Mouse (Mus musculus) neutrophil, adult 5-6 weeks (primary cell): ENCODE data around the gene Krt20. TPM values are rescaled to one million over a fixed set of nuclear protein-coding genes. Genes with fewer than 3 reads are reported as not detected.

Experiments used
- ATAC-seq: fragments of 151-379, 151-347 bp; 2 replicates; pipeline ENCODE4 v1.8.0; 2017; ENCODE audit warnings: mild to moderate bottlenecking, moderate TSS enrichment; ENCODE audit not compliant: insufficient number of reproducible peaks, poor library complexity, low FRiP score, severe bottlenecking; ENCODE audit errors: extremely low read depth
- total RNA-seq: library from RNA; stranded (forward); fragments of 200-1000 nt; gene quantifications from 2 replicates; pipeline ENCODE4 v1.2.3, GENCODE M21; 2017

The Krt20 gene
- total RNA-seq, 1 experiment from 2014 or later = not detected

DNA sequence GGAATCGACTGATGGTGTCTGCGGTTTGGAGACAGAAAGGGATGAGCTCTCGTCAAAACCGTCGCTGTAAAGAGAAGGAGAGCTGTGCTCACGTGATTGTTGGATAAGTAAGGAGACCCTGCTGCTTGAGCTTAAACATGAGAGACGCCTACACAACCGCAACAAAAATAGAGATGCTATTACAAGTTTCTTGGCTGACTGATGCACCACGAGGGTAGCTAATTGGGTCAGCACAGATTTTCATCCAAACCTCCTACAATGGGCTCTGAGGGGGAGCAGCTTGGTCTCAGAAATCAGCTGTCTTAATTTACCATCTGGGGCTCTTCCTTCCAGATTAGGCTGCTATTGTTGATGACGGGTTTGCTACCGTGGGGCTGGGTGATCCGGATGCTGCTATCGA lies 21.0 kb downstream of the Krt20 start:
- no peak for ATAC-seq

DNA sequence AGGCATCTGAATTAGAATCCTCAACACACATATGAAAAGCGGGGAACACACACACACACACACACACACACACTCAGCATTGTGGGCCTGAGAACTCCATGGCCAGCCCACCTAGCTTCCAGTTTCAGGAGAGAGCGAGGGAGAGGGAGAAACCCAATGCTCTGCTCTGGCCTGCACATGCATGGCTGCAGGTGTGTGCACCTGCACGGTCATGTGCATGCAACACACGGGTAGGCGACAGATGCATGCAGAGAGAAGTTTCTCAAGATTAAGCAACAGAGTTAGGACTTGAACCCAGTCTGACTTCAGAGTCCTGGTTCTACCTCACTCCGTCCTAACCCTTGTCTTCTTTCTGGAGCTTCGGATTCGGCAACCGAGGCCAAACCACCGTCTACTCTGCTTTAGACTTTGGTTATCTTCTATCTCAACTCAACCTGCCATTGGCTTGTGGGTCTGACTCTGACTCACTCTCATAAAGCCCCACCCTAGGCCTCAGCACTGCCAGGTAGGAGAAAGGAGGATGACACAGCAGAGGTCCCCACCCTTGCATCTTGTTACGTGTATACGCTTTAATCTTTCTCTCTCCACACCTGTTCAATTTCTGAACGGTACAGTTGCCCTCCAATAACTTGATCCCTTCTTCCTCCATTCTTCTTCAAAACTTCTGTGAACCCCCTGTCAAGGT lies 23.3 kb downstream of the Krt20 start:
- ATAC-seq = no peak

DNA sequence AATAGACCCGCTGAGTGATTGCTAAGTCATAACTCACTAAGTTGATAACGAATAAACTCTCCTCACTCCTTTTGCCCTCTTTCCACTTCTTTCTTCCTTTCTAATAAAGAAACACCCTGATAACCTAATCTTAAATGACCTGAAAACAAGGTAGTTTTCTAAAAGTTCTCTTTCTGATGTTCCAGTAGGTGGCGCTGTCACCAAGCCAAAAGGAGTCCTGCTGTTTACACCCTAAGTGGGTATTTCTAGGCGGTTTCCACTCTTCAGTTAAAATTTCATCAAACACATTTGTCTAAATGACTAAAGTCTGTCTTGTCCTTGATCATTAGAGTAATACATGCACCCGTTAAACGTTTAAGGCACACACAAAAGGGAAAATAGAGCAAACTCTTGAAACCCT lies 24.7 kb downstream of the Krt20 start:
- ATAC-seq = no peak

DNA sequence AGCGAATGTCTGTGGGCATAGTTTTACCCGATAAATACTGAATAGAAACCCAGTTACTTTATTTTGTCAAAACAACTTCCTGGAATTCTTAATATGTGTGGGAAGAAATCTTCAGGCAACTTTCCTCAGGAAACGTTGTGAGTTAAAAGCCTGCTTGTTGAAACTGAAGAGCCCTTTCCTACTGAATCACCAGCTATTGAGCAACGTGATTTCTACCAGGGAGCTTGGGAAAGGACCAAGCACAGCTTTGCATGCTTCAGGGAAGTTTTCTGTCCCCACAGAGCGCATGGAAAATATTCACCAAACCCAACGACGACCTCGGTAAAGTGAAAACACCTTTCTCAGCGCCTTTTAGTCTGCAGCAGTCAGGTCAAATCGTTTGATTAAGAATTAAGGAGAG lies 31.8 kb downstream of the Krt20 start:
- ATAC-seq = no peak

DNA sequence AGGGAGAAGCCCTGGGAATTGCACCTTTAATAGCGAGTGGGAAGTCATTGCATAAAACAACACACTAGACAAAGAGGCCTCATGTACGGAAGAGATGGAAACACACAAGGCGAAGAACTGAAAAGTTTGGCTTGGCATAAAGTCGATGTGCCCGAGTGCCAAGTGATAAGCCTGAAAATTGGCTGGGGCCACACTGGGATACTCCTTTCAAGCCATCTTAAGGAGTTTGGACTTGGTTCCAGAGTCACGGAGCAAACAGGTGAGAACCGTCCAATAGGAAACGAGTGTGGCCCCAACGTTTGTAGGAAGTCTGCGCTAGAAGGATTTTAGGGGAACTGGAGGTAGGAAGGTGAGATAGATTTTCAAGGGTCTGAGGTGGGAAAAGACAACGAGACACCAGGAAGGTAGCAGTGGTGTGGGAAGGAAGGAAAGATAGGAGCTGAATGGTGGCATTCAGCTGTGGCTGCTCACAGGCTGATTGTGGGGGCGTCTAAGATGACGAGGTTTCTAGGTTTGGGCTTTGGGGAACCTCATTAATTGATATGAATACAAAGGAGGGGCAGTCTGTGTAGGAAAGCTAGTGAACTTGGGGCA lies 37.9 kb downstream of the Krt20 start:
- no peak for ATAC-seq

DNA sequence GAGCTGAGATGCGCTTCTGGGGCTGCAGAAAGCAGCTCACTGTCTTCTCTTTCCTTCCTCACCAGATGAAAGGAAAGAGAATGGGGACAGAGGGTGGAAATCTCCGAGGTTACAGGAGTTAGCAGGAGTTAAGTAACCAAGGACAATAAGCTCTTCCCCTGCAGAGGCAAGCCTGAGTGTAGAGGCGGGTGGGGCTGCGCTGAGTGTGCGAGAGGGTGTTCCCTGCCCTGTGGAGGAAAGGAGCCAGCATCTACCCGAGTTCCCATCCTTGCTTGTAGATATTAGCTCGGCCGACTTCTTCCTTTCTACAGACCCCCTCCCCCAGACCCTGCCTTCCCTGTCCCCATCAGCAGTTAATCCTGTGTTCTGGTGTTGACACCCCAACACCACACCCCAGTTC lies 39.1 kb downstream of the Krt20 start:
- ATAC-seq = 0 out of 2 replicates have a peak, but pooled peaks have one; percentile 1

DNA sequence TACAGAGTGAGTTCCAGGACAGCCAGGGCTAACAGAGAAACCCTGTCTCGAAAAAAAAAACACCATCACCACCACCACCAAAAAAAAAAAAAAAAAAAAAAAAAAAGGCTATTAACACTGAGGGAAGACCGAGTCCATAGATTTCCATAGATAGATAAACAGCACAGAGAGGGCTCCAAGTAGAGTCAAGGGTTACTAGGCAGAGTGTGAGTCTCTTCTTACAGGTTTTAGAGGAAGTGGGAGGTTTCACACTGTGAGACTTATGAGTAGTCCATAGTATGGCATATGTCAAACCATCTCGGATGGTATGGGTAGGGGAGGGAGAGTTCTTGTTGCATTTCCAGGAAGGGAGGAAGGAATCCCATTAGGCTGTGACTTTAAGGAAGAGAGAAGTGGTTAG lies 39.9 kb downstream of the Krt20 start:
- ATAC-seq = no peak

DNA sequence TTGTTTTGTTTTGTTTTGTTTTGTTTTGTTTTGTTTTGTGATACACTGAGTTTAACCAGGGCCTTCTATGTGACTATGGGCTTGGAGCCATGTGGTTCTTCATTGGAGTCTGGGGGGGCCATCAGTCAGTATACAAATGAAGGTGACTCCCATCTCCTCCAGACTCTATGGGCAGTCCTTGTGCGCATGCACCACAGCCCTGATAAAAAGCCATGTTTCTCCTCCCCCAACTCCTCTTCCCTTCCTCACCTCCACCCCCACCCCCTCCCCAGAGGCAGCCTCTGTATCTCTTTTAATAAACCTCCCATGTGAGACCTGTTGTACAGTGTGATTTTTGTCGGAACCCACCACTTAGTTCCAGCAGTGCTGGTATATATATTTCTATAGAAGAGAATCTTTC lies 41.3 kb downstream of the Krt20 start:
- ATAC-seq = no peak

DNA sequence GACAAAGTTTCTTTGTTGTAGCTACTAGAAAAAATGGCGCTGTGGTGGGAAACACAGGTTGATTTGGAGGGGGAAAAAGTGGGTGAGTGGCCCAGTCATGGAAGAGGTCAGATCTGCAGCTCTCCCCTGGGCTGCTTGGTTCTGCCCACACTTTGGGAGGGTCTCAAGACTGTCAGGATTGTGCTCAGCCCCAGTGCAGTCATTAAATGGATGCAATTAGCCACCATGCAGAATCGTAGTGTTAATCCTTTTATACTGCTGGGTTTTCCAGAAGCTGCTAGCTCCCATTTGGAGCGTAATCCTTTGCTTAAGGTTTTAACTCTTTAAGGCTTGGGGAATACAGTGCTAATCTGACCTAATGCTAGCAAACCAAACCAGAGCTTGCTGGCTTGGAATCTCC lies 41.9 kb downstream of the Krt20 start:
- ATAC-seq = no peak

DNA sequence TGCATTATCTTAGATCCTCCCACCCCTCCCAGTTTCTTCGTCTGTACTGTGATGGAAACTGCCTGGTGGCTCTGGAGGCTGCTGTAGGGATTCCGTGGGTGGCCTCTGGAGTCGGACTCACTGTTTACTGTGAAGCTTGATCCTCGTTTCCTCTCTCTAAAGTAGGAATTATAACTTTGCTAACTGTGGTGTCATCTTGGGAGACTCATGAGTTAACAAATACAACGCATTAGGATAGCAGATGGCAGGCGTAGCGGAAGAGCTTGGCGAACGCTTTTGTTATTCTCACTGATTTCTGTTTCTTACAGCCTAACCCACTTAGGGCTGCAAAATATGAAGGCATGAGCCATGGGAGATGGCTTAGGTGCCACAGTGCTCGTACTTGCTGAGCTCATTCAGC lies 45.5 kb downstream of the Krt20 start:
- ATAC-seq = no peak

DNA sequence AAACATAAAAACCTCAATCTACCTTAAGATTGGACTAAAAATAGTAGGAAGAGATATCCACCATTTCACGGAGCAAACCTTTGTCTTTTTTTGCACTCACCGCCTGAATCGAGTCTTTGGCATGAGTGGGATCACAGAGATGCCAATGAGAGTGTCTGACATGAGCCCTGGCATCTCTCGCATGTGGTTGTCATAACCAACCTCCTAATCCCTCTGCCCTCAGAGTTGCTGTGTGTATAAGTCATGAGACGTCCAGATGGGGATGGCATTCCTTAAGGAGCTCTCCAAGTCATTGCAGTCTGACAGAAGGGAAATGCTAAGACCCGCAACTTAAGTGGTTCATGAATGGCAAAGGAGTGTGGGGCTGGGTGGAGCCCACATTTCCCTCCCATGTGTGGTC lies 46.6 kb downstream of the Krt20 start:
- ATAC-seq = no peak

DNA sequence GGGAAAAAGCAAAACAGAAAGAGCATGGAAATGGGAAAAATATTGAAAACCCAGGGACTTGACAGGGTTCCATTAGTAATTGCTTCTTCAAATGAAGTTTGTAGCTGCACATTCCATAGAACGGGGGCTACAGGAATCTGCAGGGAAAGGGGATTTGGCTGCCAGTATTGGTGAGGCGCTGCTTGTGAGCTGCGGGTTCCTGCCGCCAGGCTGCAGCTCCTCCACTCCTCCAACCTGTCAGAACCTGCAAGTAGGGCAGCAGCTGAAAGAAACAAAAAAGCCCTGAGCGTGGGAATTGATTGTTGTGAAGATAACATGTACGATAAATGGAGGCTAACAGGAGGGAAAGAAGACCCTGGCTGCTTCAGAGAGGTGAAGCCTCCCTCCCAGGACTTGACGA lies 47.1 kb downstream of the Krt20 start:
- no peak for ATAC-seq

DNA sequence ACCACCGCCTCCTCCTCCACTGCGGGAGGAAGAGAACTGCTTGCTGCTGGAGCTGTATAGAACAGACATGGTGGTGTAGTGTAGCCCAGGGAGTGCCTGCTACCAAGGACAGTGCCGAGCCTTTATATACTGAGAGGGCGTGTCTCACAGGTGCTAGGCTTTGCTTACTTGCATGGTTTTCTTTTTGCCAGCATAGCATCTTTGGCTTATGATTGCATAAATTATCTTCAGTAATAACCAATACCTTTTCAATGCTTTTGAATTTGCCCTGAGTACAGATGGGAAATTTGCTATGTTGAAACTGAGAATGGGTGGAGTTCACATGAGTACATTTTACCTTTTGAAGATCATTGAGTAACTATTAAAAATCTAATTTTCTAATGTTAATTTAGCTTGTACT lies 48.7 kb downstream of the Krt20 start, which contains the start of gene Krt10:
Krt10 (minus strand) TSS at position 101 of the 400 bp plus-strand sequence.
- no peak for ATAC-seq

DNA sequence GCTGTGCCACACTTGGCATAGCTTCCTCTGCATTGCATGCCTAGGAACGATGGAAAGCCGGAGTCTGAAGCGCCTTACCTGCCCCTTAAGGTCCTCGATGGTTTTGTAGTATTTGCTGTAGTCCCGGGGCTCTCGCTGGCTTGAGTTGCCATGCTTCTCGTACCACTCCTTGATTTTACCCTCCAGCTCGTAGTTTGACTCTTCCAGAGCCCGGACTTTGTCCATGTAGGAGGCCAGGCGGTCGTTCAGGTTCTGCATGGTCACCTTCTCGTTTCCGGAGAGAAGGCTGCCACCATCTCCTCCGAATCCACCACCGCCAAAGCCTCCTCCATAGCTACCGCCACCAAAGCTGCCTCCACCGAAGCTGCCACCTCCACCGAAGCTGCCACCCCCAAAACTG lies 49.3 kb downstream of the Krt20 start:
- no peak for ATAC-seq

DNA sequence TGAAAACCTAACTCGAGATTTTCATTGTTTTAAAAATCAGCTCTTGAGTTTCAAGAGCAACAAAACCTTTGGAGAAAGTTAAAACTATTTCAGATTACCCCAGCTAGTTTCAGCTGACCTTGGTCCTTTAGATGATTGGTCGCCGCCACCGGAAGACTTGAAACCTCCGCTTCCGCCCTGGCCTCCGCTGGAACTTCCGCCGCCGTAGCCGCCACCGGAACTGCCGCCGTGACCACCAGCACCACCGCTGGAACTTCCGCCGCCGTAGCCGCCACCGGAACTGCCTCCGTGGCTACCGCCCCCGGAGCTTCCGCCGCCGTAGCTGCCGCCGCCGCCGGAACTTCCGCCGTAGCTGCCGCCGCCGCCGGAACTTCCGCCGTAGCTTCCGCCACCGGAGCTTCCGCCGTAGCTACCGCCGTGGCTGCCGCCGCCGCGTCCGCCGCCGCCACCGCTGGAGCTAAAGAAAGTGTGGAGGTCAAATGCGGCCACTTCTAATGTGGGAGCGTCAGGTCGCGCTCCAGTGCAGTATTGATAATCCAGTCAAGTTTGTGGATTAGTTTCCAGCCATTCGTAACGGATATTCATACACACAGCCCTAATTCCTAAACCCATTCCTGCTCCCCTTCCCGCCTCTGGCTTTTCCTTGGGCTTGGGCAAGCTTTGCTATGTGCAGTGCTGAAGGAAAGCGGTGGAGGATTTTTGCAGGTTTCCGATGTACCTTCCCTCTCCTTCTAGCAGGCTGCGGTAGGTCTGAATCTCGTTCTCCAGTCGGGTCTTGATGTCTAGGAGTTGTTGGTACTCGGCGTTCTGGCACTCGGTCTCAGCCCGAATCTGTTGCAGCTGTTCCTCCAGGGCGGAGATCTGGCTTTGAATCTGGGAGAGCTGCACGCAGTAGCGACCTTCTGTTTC lies 51.9 kb downstream of the Krt20 start:
- ATAC-seq = peak; percentile 76

DNA sequence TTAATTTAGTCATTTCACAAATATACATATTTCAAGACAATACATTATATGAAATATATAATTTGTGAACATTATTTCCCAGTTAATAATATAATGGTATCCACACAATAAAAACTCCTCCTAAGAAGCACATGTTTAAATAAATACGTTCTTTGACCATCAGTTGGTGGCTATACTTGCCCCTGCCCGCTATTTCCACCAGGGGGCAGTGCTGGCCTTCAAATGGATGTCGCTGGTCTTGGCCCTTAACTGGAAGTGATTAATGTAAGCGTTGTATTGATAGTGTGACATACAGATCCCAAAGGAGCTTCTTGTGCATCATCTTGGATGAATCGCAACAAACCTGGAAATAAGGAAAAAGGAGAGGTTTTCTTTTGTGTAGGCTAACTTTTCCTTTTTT lies 58.4 kb downstream of the Krt20 start:
- ATAC-seq = peak; percentile 55; the same call in 1 of the 2 replicates
